Mouse (Mus musculus) frontal cortex, postnatal 25 days (tissue): ENCODE measurements around the gene Lztr1.
"Not testable (repeated sequence)": the region's sequence is repeated elsewhere in the genome, so short reads cannot be mapped to it uniquely, and the experiment has no call there.

Source experiments
- DNase-seq, 2 experiments: peaks; one replicate each; pipeline ENCODE4 v3.0.0; 2022; ENCODE audit warnings: low spot score in 2 of 2

The Lztr1 gene

DNA sequence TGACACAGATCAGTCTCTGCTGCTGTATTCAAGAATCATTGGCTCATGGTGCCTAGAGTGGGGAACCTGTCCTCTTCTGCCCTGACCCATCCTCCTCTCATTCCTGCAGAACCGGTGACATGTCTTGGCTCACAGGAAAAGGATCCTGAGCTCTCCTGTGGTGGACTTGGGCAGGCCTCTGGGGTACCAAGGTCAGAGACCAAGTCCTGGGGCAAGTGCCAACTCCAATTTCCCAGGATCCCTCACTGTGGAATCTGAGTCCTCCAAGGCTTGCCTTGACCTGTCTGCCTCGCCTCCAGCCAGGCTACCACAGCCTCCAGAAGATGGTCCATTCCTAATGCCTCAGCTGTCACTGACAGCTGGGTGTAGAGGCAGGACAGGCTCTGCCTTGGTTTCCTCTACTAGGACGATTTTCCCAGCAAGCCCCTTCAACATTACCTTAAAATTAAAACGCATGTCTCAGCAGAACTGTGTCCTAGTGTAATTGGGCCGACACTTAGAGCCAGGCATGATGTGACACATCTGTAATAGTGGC lies 1.4 kb upstream of the Lztr1 start:
- DNase-seq = no peak

DNA sequence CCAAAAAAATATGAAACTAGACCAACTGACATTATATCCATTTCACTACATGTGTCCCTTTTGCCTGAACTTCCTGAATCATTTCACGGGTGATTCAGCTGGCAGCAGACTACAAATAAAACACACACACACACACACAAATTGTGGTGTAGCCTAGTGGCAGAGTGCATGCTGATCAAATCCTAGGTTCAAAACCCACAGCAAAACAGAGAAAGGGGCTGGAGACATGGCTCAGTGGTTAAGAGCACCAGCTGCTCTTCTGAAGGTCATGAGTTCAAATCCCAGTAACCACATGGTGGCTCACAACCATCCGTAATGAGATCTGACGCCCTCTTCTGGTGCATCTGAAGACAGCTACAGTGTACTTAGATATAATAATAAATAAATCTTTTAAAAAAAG lies 457 bp upstream of the Lztr1 start:
- not testable (repeated sequence) for DNase-seq

DNA sequence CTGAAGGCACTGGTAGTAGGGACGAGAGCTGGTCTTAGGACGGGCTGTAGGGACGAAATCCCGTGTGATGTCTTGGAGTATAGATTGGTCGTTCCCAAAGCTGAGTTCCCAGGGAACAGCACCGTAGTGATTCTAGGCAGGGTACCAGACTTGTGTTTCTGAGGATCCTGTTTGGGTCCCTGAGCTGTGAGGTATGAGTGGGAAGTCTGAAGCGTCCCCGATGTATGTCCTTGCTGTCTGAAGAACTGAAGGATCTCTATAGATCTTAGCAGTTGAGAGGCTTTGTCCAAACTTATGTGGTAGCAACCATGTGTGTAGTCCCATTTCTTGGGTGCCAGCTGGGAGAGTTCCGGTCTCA lies 731 bp downstream of the Lztr1 start:
- DNase-seq = no peak

DNA sequence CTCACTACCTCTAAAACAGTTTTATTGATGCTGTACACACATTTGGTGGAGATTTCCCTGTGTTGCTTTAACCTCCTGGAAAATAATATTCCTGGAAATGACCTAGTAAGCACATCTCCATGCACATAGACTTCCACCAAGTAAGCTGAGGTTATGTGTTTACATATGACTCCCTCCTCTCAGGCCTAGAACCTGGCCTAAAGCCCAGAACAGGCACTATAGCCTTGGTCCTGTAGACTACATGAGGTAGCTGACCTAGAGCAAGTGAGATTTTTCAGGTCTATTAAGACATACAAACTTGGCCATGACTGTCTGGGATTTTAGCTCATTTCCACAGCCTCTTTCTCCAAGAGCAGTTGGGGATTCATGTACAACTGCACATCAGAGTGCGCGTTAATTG lies 1.7 kb downstream of the Lztr1 start:
- no peak for DNase-seq

DNA sequence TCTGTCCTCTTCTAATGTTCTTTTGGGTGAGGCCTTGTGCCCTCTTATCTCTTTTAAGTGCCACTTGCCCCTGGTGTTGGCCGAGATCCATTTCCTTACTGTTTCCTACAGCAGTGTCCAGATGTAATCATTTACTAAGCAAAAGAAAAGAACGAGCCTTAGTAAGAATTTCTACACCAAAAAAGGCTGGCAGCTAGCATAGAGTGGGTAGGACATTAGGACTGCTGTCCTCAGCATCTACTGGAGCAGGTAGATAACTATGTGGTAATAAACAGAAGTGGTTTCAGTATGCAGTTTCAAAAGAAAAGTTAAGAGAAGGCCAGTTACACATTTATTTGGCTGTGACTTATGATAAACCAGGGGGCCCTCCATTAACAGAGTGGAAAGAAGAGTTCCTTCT lies 2.2 kb downstream of the Lztr1 start:
- DNase-seq = no peak

GRCm38 (mm10) chr16:17511431-17511830 lies 2.9 kb downstream of the Lztr1 start:
- DNase-seq = no peak

- DNase-seq = no peak
Observed at GRCm38 (mm10) chr16:17518910-17519309, 10.4 kb downstream of the Lztr1 start.

GRCm38 (mm10) chr16:17524156-17524555 lies 15.7 kb downstream of the Lztr1 start:
- no peak for DNase-seq

DNA sequence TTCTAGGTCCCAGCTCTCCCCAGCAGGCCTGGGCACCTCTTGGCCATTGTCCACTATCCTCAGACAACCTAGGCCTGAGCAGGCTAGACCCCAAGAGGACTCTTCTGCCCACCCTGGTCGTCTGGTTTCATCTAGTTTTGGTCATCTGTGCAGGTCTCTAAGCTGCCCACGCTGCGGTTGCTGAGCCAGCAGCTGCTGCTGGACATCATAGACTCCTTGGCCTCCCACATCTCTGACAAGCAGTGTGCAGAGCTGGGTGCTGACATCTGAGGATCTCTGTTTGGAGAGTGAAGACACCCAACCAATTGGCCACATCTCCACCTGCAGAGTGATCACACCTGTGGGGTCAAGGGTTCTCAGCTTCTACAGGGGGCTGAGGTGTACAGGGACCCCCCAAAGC lies 17.0 kb downstream of the Lztr1 start:
- no peak for DNase-seq

DNA sequence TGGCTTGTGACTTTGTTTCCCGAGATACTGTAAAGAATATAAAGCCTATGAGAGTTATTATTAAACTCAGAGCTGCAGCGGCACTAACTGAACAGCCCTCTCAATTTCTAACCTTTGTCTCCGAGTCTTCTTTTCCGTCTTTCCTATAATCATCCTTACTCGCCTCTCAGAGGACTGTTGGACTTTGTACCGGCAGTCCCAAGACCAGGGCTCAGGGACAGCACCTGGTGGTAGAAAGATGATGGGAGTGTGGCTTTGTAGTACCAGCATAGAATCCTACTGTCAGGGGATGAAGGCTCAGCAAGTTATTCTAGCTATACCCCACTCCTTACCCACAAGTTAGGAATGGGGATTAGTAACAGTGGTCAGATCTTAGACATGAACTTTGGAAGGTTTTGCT lies 17.7 kb downstream of the Lztr1 start:
- DNase-seq = no peak

DNA sequence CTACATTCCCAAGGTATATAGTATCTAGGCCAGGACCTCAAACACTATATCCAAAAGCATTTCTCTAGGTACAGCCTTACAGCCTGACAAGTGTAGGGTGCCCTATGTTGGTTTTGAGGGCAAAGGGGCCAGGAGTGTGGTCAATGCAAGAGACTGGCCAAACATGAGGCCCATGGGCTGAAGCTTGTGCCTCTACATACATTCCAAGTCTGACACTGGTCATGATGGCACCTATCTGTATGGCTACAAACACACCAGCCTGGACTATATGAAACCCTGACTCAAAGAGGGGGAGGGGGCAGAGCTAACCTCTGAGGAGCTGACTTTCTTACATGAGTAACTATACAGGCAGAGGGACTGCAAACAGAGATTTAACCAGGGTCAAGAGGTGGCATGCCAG lies 19.1 kb downstream of the Lztr1 start:
- no peak for DNase-seq

- no peak for DNase-seq
Observed at GRCm38 (mm10) chr16:17528276-17528675, 19.8 kb downstream of the Lztr1 start.

- no peak for DNase-seq
Observed at GRCm38 (mm10) chr16:17529981-17530586, 21.6 kb downstream of the Lztr1 start.

DNA sequence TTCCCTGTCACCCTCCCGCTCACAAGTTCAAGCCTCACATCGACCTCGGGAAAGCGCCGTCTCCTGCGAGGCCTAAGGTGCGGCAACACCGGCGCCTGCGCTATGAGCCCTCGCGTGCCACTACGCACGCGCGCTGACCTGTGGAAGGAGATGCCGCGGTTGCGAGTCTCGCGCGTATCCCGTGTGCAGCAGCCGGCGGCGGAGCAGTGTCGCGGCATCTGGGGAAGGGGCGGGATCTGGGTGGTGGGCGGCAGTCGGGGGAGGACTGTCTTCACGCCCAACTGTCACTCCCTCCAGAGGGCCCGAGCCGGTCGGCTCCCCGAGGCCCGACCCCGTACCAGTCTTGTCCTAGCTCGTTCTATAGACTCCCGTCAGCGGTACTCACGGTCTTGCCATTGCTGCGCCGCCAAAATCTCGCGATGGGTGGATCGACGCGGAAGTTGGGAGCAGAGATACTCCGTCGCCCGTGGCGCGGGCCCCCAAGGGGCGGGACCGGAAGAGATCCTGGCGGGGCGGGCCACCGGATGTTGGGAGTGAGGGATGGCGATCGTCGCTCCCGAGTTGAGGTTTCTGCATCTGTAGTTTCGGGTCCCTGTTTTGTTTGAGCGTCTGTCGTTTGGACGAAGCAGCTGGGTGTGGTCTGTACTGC lies 22.3 kb downstream of the Lztr1 start, which contains the start of gene Thap7:
Gene Thap7, minus strand, starts transcription at position 497 of the 649 bp plus-strand sequence.
- DNase-seq = peak; percentile 89 to 92

GRCm38 (mm10) chr16:17532271-17532670 lies 23.8 kb downstream of the Lztr1 start:
- no peak for DNase-seq

DNA sequence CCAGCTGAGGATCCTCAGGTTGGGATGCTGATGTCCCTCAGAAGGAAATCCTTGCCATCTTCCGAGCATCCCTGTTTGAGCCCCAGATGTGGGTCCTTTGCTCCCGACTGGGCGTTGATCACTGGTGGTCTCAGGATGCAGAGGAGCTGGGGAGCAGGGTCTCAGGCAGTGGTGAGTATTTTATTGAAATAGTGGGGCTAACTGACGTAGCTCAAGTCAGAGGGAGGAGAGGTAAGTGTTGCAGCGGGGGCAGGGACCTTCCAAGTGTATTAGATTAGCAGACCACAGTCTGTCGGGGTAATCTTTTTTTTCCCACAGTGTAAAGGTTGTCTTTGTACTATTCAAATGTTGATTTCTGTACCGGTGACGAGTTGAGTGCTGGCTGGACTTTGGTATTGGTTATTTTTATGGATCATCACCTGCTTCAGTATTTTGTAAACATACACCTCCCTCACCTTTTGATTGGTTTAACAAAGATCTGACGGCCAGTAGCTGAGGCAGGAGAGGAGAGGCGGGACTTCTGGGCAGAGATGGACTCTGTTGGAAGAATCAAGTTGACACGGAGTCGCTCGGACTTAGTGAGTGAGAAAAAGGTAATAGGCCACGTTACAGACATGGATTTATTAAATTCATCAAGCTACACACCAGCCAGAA lies 24.3 kb downstream of the Lztr1 start:
- no peak for DNase-seq

GRCm38 (mm10) chr16:17536584-17536983 lies 28.1 kb downstream of the Lztr1 start:
- DNase-seq = no peak

GRCm38 (mm10) chr16:17542632-17543031 lies 34.1 kb downstream of the Lztr1 start:
- DNase-seq = no peak

DNA sequence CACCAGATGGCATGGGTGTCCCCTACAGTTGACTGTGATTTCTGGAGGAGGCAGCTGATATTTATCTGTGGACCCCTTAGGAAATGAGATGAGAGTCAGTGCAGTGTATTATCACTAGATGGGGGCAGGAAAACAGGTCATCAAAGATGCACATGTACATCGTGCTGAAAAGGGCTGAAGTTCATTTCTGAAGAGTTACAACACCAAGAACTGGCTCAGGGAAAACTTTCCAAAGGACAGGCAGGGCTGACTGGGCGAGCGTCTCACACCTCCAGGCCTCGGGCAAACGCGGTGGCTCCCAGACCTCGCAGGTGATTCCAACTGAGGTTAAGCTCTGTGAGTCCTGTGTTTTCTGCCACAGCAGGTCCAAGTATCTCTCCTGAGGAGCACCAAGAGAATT lies 44.3 kb downstream of the Lztr1 start:
- no peak for DNase-seq

- no peak for DNase-seq
Observed at GRCm38 (mm10) chr16:17553910-17554685, 45.6 kb downstream of the Lztr1 start.

- not testable (repeated sequence) for DNase-seq
Observed at GRCm38 (mm10) chr16:17554702-17555101, 46.2 kb downstream of the Lztr1 start.

DNA sequence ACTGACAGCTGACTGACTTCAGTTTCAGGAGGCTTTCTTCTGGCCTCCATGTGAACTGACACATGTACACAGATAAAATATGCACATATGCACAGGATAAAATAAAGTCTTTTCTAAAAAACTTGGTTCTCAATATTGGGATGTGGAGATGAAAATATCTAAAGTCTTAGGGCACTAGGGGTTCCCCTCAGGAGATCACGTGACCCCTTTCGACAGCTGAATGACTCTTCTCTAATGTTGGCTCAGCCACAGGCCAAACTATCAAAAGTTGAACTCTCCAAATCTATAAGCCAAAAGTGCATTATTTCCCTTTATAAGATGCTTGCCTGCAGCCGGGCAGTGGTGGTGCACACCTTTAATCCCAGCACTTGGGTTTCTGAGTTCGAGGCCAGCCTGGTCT lies 47.7 kb downstream of the Lztr1 start:
- no peak for DNase-seq
